Mouse (Mus musculus): ENCODE data around the gene Hif1an.

DNA sequence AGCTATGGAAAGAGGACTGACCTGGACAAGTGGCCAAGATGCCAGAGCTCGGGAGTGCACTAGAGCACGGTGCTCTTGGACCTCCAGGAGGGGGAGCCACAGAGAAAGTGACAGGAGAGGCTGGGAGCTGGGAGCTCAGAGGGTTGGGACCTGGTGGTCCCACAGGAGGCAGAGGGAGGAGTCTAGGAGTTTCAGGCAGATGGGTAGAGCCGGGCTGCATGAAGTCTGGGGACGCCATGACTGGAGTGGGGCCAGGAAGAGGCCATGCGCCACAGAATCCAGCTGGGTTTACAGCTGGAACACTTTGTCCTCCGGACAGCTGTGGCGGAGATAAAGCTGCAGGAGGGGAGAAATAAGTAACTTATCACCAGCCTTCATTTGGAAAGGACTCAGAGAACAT, 43.5 kb upstream of the Hif1an start:
- TF ChIP-seq CTCF (conservative IDR thresholded peaks at IDR 0.05; ENCODE audit: insufficient read depth, insufficient read length, low read depth, low read length) (peak; percentile 27; the same call in 1 of the 2 replicates), POLR2A (IDR thresholded peaks at IDR 0.05; ENCODE audit: low read depth, low read length) (no peak)
